Mouse (Mus musculus): ENCODE measurements around the gene Nrgn.

The Nrgn gene

DNA sequence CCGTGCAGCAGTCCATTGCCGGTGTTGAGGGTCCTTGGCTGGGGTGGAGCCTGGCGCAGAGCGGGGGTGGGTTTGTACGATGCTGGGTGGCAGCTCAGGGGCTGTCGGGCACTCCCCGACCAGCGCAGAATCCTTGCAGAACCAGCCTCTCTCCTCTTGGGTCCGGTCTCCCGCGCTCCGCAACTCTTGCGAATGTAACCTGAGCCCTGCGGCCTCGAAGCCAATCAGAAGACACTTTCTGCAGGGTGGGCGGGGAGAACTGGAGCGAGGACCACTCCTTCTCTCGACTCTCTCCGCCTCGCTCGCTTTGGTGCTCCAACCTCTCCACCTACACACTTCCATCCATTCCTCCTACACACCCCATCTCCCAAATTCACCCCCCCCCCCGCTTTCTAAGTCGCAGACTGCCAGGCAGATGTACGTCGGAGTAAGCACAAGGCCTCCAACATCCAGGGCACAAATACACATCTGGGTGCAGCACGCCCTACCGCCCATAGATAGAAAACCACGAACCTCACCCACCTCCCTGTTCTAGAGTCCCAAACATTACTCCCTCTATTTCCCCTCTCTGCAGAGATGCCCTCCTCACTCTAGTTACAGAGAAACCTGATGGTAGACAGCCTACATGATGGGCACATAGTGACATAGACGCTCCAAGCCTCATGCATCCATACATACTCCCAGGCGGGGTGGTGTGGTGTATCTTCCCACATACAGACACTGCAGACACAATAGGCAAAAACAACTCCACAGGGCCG lies at the start of gene Nrgn:
Nrgn (minus strand) TSS at position 369 of the 758 bp plus-strand sequence.
- peak; percentile 90 for DNase-seq

- DNase-seq, result no peak
Measured at GRCm38 (mm10) chr9:37600538-37601205, 48.0 kb upstream of the Nrgn start.

DNA sequence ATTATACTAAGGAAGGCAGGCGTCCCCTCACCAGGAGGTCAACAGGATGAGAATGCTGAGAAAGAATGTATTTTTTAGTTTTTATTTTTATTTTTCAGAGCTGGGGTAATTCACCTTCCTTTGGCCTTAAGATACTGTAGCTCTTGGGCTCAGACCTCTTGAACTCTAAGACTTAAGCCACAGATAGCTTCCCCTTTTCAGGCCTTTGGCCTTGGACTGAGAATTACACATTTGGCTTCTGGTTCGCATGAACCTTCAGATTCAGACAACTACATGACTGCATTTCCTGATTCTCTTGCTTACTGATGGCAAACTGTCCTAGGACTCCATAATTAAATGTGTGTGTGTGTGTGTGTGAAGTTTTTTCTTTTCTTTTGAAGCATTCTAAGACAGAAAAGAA lies 45.9 kb upstream of the Nrgn start:
- no peak for DNase-seq

DNA sequence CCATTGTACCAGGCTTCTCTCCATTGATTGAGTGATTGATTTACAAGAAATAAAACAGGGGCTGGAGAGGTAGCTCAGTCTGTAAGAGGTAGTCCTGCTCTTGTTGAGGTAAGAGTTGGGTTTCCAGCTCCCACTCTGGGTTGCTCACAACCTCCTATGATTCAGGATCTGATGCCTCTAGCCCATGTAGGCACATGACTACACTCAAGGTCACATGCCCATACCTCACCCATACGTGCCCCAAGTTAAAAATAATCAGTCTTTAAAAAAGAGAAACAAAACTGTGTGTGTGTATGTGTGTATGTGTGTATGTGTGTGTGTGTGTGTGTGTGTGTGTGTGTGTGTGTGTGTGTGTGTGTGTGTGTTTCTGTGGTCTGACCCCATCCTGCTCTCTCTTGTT lies 42.9 kb upstream of the Nrgn start:
- no peak for DNase-seq

- no peak for DNase-seq
Measured at GRCm38 (mm10) chr9:37593690-37594089, 41.0 kb upstream of the Nrgn start.

DNA sequence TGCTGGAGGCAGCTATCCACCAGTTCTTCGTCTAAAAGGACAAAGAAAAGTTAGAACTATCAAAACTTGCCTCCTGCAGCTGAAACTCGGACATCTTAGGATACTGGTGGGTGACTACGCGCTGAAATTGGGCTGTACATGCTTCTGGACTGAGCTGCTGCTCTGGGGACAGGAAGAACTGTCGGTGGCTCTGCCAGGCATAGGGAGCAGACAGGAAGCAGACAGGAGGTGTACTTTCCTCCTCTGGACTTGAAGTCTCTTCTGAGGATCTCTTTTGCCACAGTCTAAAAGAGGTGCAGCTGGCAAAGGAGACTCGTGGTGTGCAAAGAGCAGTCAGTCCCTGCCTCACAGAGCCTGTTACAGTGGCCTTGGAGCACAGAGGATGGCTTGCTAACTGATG lies 39.9 kb upstream of the Nrgn start:
- no peak for DNase-seq

DNA sequence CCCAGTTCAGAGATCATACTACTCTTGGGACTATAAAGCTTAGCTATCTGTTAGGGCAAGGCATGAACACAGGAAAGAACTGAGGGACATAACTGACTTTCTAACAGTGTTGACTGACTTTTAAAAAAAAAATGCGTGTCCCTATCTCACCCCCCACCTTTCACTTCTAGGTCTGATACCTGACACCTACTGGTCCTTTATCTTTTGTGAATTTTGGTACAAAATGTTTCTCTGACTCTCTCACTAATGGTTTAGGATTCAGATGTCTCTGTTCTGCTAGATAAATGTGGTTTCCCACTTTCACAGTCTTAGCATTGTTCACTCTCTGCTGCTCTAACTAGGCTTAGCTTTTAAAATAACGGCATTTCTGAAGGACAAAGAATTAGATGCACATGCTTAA lies 39.3 kb upstream of the Nrgn start:
- no peak for DNase-seq

DNA sequence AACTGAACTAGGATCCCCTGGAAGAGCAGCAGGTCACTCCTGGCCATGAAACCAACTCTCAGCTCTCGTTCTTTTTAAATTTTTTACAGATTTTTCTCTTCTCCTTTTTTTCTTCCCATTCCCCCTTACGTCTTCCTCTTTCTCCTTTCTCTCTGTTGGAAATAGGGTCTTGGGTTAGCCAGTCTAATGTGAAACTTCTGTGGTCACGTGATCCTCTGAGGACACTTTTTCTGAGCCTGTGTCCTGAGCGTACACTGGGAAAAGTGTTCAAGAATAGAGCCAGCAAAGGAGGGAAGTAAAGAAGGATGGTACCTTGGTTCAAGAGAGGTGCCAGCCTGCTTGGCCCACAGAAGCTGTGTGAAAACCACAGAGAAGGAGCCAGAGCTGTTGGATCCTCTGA lies 37.7 kb upstream of the Nrgn start:
- no peak for DNase-seq

- DNase-seq, result no peak
Measured at GRCm38 (mm10) chr9:37586718-37587117, 34.0 kb upstream of the Nrgn start.

GRCm38 (mm10) chr9:37583594-37583993 lies 30.9 kb upstream of the Nrgn start:
- no peak for DNase-seq

DNA sequence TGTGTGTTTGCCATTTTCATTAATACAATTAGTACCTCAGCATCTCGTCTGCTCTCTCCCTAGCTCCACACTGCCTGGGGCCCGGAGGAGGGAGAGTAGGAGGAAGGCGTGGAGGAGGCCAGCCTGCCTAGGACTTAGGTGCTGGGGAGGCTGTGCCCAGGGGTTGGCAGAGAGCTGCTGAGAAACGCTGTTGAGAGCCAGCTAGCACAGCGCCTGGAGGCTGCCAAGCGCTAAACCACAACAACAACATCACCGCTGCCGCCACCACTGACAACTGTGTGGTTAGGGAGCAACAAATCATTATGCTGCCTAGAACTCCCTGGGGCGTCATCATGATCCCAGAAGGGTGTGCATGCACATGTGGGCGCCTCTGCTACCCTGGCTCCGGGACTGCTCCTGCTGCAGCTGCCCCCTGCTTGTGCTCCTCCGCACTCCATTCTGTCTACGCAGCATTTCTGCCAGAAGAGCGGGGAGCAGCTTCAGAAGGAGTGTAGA lies 23.8 kb upstream of the Nrgn start:
- no peak for DNase-seq

- no peak for DNase-seq
Measured at GRCm38 (mm10) chr9:37572204-37572876, 19.6 kb upstream of the Nrgn start.

DNA sequence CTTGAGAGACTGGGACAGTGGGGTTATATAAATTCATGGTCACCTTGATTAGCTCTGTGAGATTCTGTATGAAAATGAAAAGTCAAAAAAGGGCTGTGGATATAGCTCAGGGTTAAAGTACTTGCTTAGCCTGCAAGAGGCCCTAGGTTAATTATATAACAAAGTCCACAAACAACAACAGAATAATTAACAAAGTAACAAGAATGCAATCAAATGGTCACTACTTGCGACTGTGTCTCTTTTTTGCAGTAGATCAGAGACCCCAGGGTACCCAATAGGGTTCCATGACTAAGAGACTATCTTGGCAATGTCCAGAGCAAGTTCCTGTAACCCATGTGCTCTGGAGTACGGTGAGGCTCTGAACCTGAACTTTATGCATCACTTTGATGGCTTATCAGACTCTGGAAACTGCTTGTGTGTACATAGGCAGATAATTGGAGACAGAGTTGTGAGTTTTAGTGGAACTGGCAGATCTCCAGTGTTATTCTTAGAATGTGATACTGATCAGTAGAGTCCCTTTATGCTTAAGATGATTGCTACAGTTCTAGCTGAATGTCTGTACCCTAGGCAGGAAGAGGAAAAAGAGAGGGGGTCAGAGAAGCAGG lies 16.6 kb upstream of the Nrgn start:
- DNase-seq, result no peak

GRCm38 (mm10) chr9:37568605-37569214 lies 16.0 kb upstream of the Nrgn start:
- DNase-seq, result no peak

DNA sequence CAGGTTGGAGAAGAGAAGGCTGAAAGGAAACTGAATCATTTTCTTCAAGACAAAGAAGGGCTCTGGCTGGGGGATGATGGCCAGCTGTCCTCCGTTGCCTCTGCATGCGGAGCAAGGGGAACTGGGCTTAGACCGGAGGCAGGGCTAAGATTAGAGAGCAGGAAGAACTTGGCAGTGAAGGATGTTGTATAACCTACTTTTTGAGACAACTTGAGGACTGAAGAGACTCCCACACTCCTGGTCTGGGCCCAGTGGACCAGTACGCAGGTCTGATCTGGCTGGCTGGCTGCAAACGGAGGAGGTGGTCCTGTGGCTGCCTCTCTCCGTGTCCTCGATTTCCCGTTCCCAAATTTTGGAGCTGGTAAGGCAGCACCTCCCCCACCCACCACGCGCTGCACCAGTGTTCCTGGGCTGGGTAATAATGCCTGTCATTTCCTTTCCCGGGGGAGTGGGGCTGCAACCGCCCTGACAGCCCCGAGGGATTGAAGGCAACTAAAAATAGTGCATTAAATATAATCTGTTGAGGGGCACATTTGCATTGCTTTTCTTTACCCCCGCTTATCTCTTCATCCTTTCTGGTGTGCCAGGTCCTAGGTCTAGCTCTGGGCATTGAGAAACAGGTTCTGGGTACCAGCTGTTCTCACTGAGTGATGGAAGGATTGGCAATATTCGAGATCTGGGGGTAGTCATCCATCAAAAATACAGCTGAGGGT lies 15.3 kb upstream of the Nrgn start:
- DNase-seq, result peak; percentile 42

GRCm38 (mm10) chr9:37567454-37567853 lies 14.8 kb upstream of the Nrgn start:
- no peak for DNase-seq

GRCm38 (mm10) chr9:37567019-37567418 lies 14.3 kb upstream of the Nrgn start:
- DNase-seq, result no peak

GRCm38 (mm10) chr9:37563805-37564204 lies 11.1 kb upstream of the Nrgn start:
- no peak for DNase-seq

- no peak for DNase-seq
Measured at GRCm38 (mm10) chr9:37560617-37561016, 7.9 kb upstream of the Nrgn start.

GRCm38 (mm10) chr9:37556366-37556765 lies 3.7 kb upstream of the Nrgn start:
- no peak for DNase-seq

- no peak for DNase-seq
Measured at GRCm38 (mm10) chr9:37554838-37555748, 2.4 kb upstream of the Nrgn start, which contains the start of gene Siae. Gene Siae (plus strand): TSS chr9:37555698.

All from lung, postnatal 10 days (tissue).